Mouse (Mus musculus) MEL (cell line): ENCODE results near the gene Cry2. TPM values are rescaled to one million over a fixed set of nuclear protein-coding genes. Genes with fewer than 3 reads are reported as not detected.

Experiments used
- DNase-seq: peaks from one replicate; pipeline ENCODE4 v3.0.0; 2011; ENCODE audit warnings: low read depth, low spot score
- H3K27ac ChIP-seq: 2 replicates; pipeline ENCODE4 v1.5.1; 2012; ENCODE audit warnings: low read depth, mild to moderate bottlenecking, control low read depth, low read length, moderate library complexity; ENCODE audit not compliant: control insufficient read depth
- H3K27me3 ChIP-seq, 2 experiments: fragments of 150-350 bp in 1 of 2; sonication (generic) in 1 of 2; 2 replicates each; pipeline ENCODE4 v1.6.1; 2012; ENCODE audit warnings: low read length in 2 of 2, mild to moderate bottlenecking in 2 of 2, improper control_type of control experiment in 1 of 2, moderate library complexity in 1 of 2; ENCODE audit not compliant: insufficient read depth in 2 of 2, control insufficient read depth in 1 of 2
- H3K36me3 ChIP-seq, 2 experiments: 2 replicates each; pipeline ENCODE4 v1.6.1; 2012 to 2014; ENCODE audit warnings: low read length in 2 of 2, improper control_type of control experiment in 1 of 2, inconsistent platforms in 1 of 2, mild to moderate bottlenecking in 1 of 2; ENCODE audit not compliant: insufficient read depth in 2 of 2, control insufficient read depth in 1 of 2
- H3K4me1 ChIP-seq, 2 experiments: fragments of 150-350 bp in 1 of 2; sonication (generic) in 1 of 2; 2 replicates each; pipeline ENCODE4 v1.6.1; 2012; ENCODE audit warnings: low read length in 2 of 2, improper control_type of control experiment in 1 of 2, mild to moderate bottlenecking in 1 of 2; ENCODE audit not compliant: insufficient read depth in 2 of 2, control insufficient read depth in 1 of 2
- H3K4me3 ChIP-seq, 2 experiments: fragments of 150-350 bp in 1 of 2; sonication (generic) in 1 of 2; 2 replicates each; pipeline ENCODE4 v1.5.1; 2012; ENCODE audit warnings: low read depth in 2 of 2, low read length in 2 of 2, mild to moderate bottlenecking in 2 of 2, moderate library complexity in 2 of 2, control low read depth in 1 of 2, improper control_type of control experiment in 1 of 2; ENCODE audit not compliant: control insufficient read depth in 1 of 2, insufficient read depth in 1 of 2
- H3K79me2 ChIP-seq: 2 replicates; pipeline ENCODE4 v1.6.1; 2012; ENCODE audit warnings: mild to moderate bottlenecking, low read length, moderate library complexity; ENCODE audit not compliant: control insufficient read depth, poor library complexity, insufficient read depth
- H3K9ac ChIP-seq: 2 replicates; pipeline ENCODE4 v1.6.1; 2012; ENCODE audit warnings: low read depth, mild to moderate bottlenecking, control low read depth, low read length, moderate library complexity; ENCODE audit not compliant: control insufficient read depth, poor library complexity, severe bottlenecking
- H3K9me3 ChIP-seq: fragments of 150-350 bp; sonication (generic); replicated peaks from 2 replicates; pipeline ENCODE4 v1.6.1; 2012; ENCODE audit warnings: mild to moderate bottlenecking, low read length, improper control_type of control experiment, moderate library complexity; ENCODE audit not compliant: insufficient read depth
- CHD2 ChIP-seq: IDR thresholded peaks from 2 replicates; pipeline ENCODE4 v1.6.1; 2011; ENCODE audit warnings: low read length, improper control_type of control experiment
- E2F4 ChIP-seq: IDR thresholded peaks from 2 replicates; pipeline ENCODE4 v1.6.1; 2011; ENCODE audit warnings: low read depth, low read length, improper control_type of control experiment, borderline replicate concordance
- ELF1 ChIP-seq: IDR thresholded peaks from 2 replicates; pipeline ENCODE4 v1.6.1; 2014; ENCODE audit warnings: low read depth, mild to moderate bottlenecking, inconsistent platforms, low read length, improper control_type of control experiment, moderate library complexity
- EP300 ChIP-seq, 2 experiments: IDR thresholded peaks; 2 replicates each; pipeline ENCODE4 v1.6.1; 2011; ENCODE audit warnings: improper control_type of control experiment in 2 of 2, low read length in 2 of 2, low read depth in 1 of 2, mild to moderate bottlenecking in 1 of 2
- ETS1 ChIP-seq: IDR thresholded peaks from 2 replicates; pipeline ENCODE4 v1.6.1; 2012; ENCODE audit warnings: low read depth, mild to moderate bottlenecking, inconsistent platforms, low read length, improper control_type of control experiment, moderate library complexity
- GABPA ChIP-seq: IDR thresholded peaks from 2 replicates; pipeline ENCODE4 v1.6.1; 2012; ENCODE audit warnings: low read depth, mild to moderate bottlenecking, inconsistent platforms, low read length, improper control_type of control experiment, moderate library complexity
- GATA1 ChIP-seq: IDR thresholded peaks from 2 replicates; pipeline ENCODE4 v1.6.1; 2011; ENCODE audit warnings: low read depth, low read length, improper control_type of control experiment
- HCFC1 ChIP-seq: IDR thresholded peaks from 2 replicates; pipeline ENCODE4 v1.6.1; 2012; ENCODE audit warnings: low read depth, mild to moderate bottlenecking, inconsistent platforms, low read length, improper control_type of control experiment, moderate library complexity
- JUND ChIP-seq: IDR thresholded peaks from 2 replicates; pipeline ENCODE4 v1.6.1; 2011; ENCODE audit warnings: low read depth, mild to moderate bottlenecking, improper control_type of control experiment, low read length
- KAT2A ChIP-seq: conservative IDR thresholded peaks from 2 replicates; pipeline ENCODE4 v1.6.1; 2012; ENCODE audit warnings: low read depth, low read length, improper control_type of control experiment, inconsistent platforms
- MAX ChIP-seq: IDR thresholded peaks from 2 replicates; pipeline ENCODE4 v1.6.1; 2011; ENCODE audit warnings: low read length, improper control_type of control experiment
- MAZ ChIP-seq: IDR thresholded peaks from 2 replicates; pipeline ENCODE4 v1.6.1; 2012; ENCODE audit warnings: low read depth, mild to moderate bottlenecking, inconsistent platforms, low read length, improper control_type of control experiment
- MEF2A ChIP-seq: IDR thresholded peaks from 2 replicates; pipeline ENCODE4 v1.6.1; 2014; ENCODE audit warnings: low read depth, mild to moderate bottlenecking, inconsistent platforms, low read length, improper control_type of control experiment; ENCODE audit not compliant: poor library complexity, insufficient replicate concordance, severe bottlenecking; ENCODE audit errors: extremely low read depth
- MXI1 ChIP-seq: IDR thresholded peaks from 2 replicates; pipeline ENCODE4 v1.6.1; 2011; ENCODE audit warnings: mild to moderate bottlenecking, low read depth, low read length, improper control_type of control experiment
- MYC ChIP-seq: IDR thresholded peaks from 2 replicates; pipeline ENCODE4 v1.6.1; 2011; ENCODE audit warnings: low read depth, mild to moderate bottlenecking, low read length, improper control_type of control experiment, moderate library complexity
- NELFE ChIP-seq: IDR thresholded peaks from 2 replicates; pipeline ENCODE4 v1.6.1; 2011; ENCODE audit warnings: low read depth, low read length, improper control_type of control experiment
- POLR2AphosphoS2 ChIP-seq: IDR thresholded peaks from 2 replicates; pipeline ENCODE4 v1.6.1; 2011; ENCODE audit warnings: low read length, improper control_type of control experiment
- RCOR1 ChIP-seq: IDR thresholded peaks from 2 replicates; pipeline ENCODE4 v1.6.1; 2012; ENCODE audit warnings: low read depth, mild to moderate bottlenecking, inconsistent platforms, low read length, improper control_type of control experiment
- SIN3A ChIP-seq: IDR thresholded peaks from 2 replicates; pipeline ENCODE4 v1.6.1; 2012; ENCODE audit warnings: low read length, improper control_type of control experiment, inconsistent platforms
- SMC3 ChIP-seq: IDR thresholded peaks from 2 replicates; pipeline ENCODE4 v1.6.1; 2011; ENCODE audit warnings: low read depth, low read length, improper control_type of control experiment
- TAL1 ChIP-seq: IDR thresholded peaks from 2 replicates; pipeline ENCODE4 v1.6.1; 2012; ENCODE audit warnings: mild to moderate bottlenecking, inconsistent platforms, low read length, moderate library complexity, mixed read lengths
- TBP ChIP-seq: IDR thresholded peaks from 2 replicates; pipeline ENCODE4 v1.8.0; 2011; ENCODE audit warnings: low read depth, low read length, improper control_type of control experiment
- TCF12 ChIP-seq: IDR thresholded peaks from 2 replicates; pipeline ENCODE4 v1.6.1; 2014; ENCODE audit warnings: low read depth, mild to moderate bottlenecking, inconsistent platforms, low read length, improper control_type of control experiment, moderate library complexity
- ZKSCAN1 ChIP-seq: IDR thresholded peaks from 2 replicates; pipeline ENCODE4 v1.6.1; 2012; ENCODE audit warnings: low read depth, mild to moderate bottlenecking, inconsistent platforms, low read length, improper control_type of control experiment, moderate library complexity
- ZMIZ1 ChIP-seq: IDR thresholded peaks from 2 replicates; pipeline ENCODE4 v1.6.1; 2012; ENCODE audit warnings: low read depth, mild to moderate bottlenecking, inconsistent platforms, low read length, improper control_type of control experiment, moderate library complexity
- ZNF384 ChIP-seq: IDR thresholded peaks from 2 replicates; pipeline ENCODE4 v1.6.1; 2012; ENCODE audit warnings: low read depth, mild to moderate bottlenecking, inconsistent platforms, low read length, improper control_type of control experiment
- polyA plus RNA-seq, 2 experiments: library from polyadenylated mRNA; stranded (reverse) in 1 of 2; unstranded in 1 of 2; fragments of >175 nt in 1 of 2; fragments of >200 nt in 1 of 2; gene quantifications; 2 replicates each; pipeline versions ENCODE4 v1.2.1 to v1.2.4; 2012; ENCODE audit warnings: low replicate concordance in 2 of 2, low read depth in 1 of 2; ENCODE audit not compliant: insufficient read length in 2 of 2, insufficient read depth in 1 of 2, missing spikeins in 1 of 2
- total RNA-seq: library from RNA; depleted of rRNA; stranded (reverse); fragments of 300-350 nt; gene quantifications from 2 replicates; pipeline ENCODE4 v1.2.3, GENCODE M21; 2012

The Cry2 gene
- total and polyA plus RNA-seq, 3 experiments: 13.3 to 36.2 TPM; not detected in 1

DNA sequence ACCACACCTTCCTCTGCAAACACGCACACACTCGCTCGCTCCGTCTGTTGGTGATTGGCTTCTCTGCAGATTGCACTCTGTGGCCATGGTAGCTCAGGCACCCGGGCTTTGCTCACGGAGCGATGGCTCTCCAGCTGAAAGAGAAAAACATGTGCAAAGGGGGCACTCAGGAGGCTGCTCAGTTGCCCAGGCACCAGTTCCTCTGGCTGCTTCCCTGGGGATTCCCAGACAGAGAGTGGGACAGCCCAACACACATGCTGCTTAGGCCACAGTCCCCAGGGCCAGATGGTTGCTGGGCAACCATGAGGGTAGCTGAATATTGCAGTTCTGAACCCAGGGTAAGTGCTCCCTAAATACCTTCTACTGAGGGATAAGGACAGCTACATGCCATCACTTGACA, 28.2 kb downstream of the Cry2 start:
- TF ChIP-seq GATA1 (no peak), HCFC1 (no peak), RCOR1 (no peak), POLR2AphosphoS2 (no peak), MAX (no peak), TCF12 (no peak), KAT2A (no peak), ZMIZ1 (no peak), CHD2 (no peak), EP300 (IDR thresholded peaks at IDR 0.05; ENCODE audit: low read depth in 1 of 2, low read length in 2 of 2) (no peak), ZKSCAN1 (no peak), NELFE (no peak)
- no peaks in the 10 kb centered on the region for H3K9me3 ChIP-seq
- H3K27ac ChIP-seq: no peak overlapping the region
- H3K27me3 ChIP-seq: no peaks in the 10 kb centered on the region
- no peak overlapping the region for H3K9ac ChIP-seq
- peaks cover 0 to 16% of the 10 kb centered on the region in 2 experiments; a peak in 2 of 4 replicates for H3K36me3 ChIP-seq
- H3K4me3 ChIP-seq: no peak overlapping the region
- DNase-seq: no peak
- H3K79me2 ChIP-seq: no peaks in the 10 kb centered on the region
- H3K4me1 ChIP-seq: no peaks in the 10 kb centered on the region

DNA sequence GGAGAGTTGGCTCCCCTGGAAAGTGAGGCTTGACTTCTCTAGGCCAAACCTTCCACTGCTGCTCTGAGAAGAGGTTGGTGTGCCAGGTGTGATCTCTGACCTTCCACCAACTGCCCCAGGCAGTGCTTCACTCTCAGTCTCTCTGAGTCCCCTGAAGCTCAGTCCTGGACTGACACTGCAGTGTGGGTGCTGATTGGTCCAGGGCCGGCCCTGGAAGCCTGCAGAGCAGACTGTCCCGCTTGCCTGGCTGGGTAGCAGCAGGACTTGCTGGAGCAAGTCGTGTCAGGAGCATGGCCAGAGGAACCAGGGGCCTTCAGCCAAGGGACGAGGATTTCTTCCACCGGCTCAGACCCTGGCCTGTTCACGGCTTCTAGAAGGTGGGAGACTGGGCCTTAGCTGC, 29.1 kb downstream of the Cry2 start:
- Histone ChIP-seq H3K4me1 (no peaks in the 10 kb centered on the region), H3K27me3 (no peaks in the 10 kb centered on the region), H3K27ac (no peak overlapping the region), H3K4me3 (no peak overlapping the region), H3K9me3 (no peaks in the 10 kb centered on the region), H3K79me2 (no peaks in the 10 kb centered on the region), H3K36me3 (peaks cover 0 to 16% of the 10 kb centered on the region in 2 experiments; a peak in 2 of 4 replicates), H3K9ac (no peak overlapping the region)
- no peak for TF ChIP-seq MAZ
- TF ChIP-seq SIN3A: no peak
- TF ChIP-seq EP300 (IDR thresholded peaks at IDR 0.05; ENCODE audit: low read depth in 1 of 2, low read length in 2 of 2): no peak
- TF ChIP-seq E2F4: no peak
- TF ChIP-seq POLR2AphosphoS2: no peak
- no peak for DNase-seq

DNA sequence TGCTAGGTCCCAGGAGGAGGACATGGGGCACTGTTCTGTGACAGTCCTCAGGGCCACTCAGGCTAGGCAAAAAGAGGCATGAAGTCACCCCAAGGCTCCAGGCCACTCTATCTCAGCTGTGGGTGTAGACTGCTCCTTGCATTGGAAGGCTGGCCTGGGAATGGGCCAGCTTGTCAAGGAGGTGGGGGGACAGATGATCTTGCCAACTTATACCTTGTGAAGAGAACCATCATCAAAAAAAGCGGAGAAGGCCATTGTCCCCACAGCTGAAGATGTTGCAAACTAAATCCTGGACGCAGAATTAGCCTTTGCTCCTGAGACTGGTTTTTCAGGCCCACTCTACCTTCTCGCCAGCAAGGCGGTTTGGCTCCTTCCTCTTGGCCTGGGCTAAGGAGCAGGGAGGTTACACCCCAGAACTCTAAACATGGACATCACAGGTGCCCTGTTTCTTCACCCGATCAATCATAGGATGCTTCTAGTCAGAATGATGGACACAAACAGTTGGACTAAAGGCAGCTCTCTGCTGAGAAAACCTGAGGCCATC, 30.0 kb downstream of the Cry2 start:
- no peak overlapping the region for H3K27ac ChIP-seq
- H3K9ac ChIP-seq: no peak overlapping the region
- H3K4me1 ChIP-seq: 0 out of 4 replicates have a peak, but pooled peaks cover 0 to 5% of the 10 kb centered on the region in 2 experiments
- H3K4me3 ChIP-seq: no peak overlapping the region
- peaks cover 0 to 10% of the 10 kb centered on the region in 2 experiments; a peak in 3 of 4 replicates for H3K36me3 ChIP-seq
- no peak for DNase-seq
- H3K9me3 ChIP-seq: no peaks in the 10 kb centered on the region
- H3K79me2 ChIP-seq: no peaks in the 10 kb centered on the region
- no peaks in the 10 kb centered on the region for H3K27me3 ChIP-seq
- TF ChIP-seq SMC3: no peak
- no peak for TF ChIP-seq E2F4
- TF ChIP-seq CHD2: no peak
- TF ChIP-seq ELF1: no peak
- TF ChIP-seq TAL1: no peak
- TF ChIP-seq TBP: no peak
- TF ChIP-seq RCOR1: no peak
- TF ChIP-seq ZNF384: no peak
- no peak for TF ChIP-seq ZMIZ1
- no peak for TF ChIP-seq ZKSCAN1
- TF ChIP-seq MXI1: no peak
- no peak for TF ChIP-seq ETS1
- no peak for TF ChIP-seq GABPA
- TF ChIP-seq JUND: no peak
- no peak for TF ChIP-seq MYC
- no peak for TF ChIP-seq MEF2A
- no peak for TF ChIP-seq TCF12
